Mouse (Mus musculus): Measurements from ENCODE around the gene Lck. TPM values are rescaled to one million over a fixed set of nuclear protein-coding genes. Genes with fewer than 3 reads are reported as not detected.

The Lck gene
- 1 to 10 TPM; 3.3 to 3.5 TPM for total RNA-seq (2021)

GRCm38 (mm10) chr4:129573430-129573829 lies at the start of gene Lck:
Gene Lck (minus strand): TSS chr4:129573641.
- no peak for DNase-seq (ENCODE audit: extremely low spot score in 1 of 2, low spot score in 1 of 2)

- DNase-seq (ENCODE audit: extremely low spot score in 1 of 2, low spot score in 1 of 2): no peak
Observed at GRCm38 (mm10) chr4:129622803-129623535, 49.5 kb upstream of the Lck start.

- DNase-seq (ENCODE audit: extremely low spot score in 1 of 2, low spot score in 1 of 2): no peak
Observed at GRCm38 (mm10) chr4:129622120-129622802, 48.8 kb upstream of the Lck start.

GRCm38 (mm10) chr4:129621283-129621841 lies 47.9 kb upstream of the Lck start:
- DNase-seq (ENCODE audit: extremely low spot score in 1 of 2, low spot score in 1 of 2): no peak

- DNase-seq (ENCODE audit: extremely low spot score in 1 of 2, low spot score in 1 of 2): no peak
Observed at GRCm38 (mm10) chr4:129620419-129621282, 47.2 kb upstream of the Lck start.

GRCm38 (mm10) chr4:129618786-129619691 lies 45.6 kb upstream of the Lck start, which contains the start of gene Iqcc:
Gene Iqcc (minus strand): TSS chr4:129619099.
- peak; percentile 83 to 95 for DNase-seq (ENCODE audit: extremely low spot score in 1 of 2, low spot score in 1 of 2)

GRCm38 (mm10) chr4:129618031-129618430 lies 44.6 kb upstream of the Lck start:
- no peak for DNase-seq (ENCODE audit: extremely low spot score in 1 of 2, low spot score in 1 of 2)

- no peak for DNase-seq (ENCODE audit: extremely low spot score in 1 of 2, low spot score in 1 of 2)
Observed at GRCm38 (mm10) chr4:129617121-129617641, 43.7 kb upstream of the Lck start.

GRCm38 (mm10) chr4:129616631-129617030 lies 43.2 kb upstream of the Lck start:
- DNase-seq (ENCODE audit: extremely low spot score in 1 of 2, low spot score in 1 of 2): no peak

- no peak for DNase-seq (ENCODE audit: extremely low spot score in 1 of 2, low spot score in 1 of 2)
Observed at GRCm38 (mm10) chr4:129615801-129616290, 42.4 kb upstream of the Lck start.

- no peak for DNase-seq (ENCODE audit: extremely low spot score in 1 of 2, low spot score in 1 of 2)
Observed at GRCm38 (mm10) chr4:129614093-129614492, 40.7 kb upstream of the Lck start, which contains the start of gene Dcdc2b. Gene Dcdc2b (minus strand): TSS chr4:129614257.

- no peak for DNase-seq (ENCODE audit: extremely low spot score in 1 of 2, low spot score in 1 of 2)
Observed at GRCm38 (mm10) chr4:129610472-129610871, 37.0 kb upstream of the Lck start.

- no peak for DNase-seq (ENCODE audit: extremely low spot score in 1 of 2, low spot score in 1 of 2)
Observed at GRCm38 (mm10) chr4:129610026-129610425, 36.6 kb upstream of the Lck start.

GRCm38 (mm10) chr4:129609139-129609631 lies 35.7 kb upstream of the Lck start:
- DNase-seq (ENCODE audit: extremely low spot score in 1 of 2, low spot score in 1 of 2): no peak

GRCm38 (mm10) chr4:129608426-129609025 lies 35.1 kb upstream of the Lck start:
- DNase-seq (ENCODE audit: extremely low spot score in 1 of 2, low spot score in 1 of 2): peak in 1 of 2 experiments; percentile 76

GRCm38 (mm10) chr4:129600233-129601158 lies 27.1 kb upstream of the Lck start, which contains the start of the genes Eif3i and Tmem234:
Gene Eif3i (minus strand): TSS chr4:129600648.
Gene Tmem234 (plus strand): TSS chr4:129600668.
- DNase-seq (ENCODE audit: extremely low spot score in 1 of 2, low spot score in 1 of 2): peak; percentile 66 to 72

GRCm38 (mm10) chr4:129588865-129589264 lies 15.4 kb upstream of the Lck start:
- DNase-seq (ENCODE audit: extremely low spot score in 1 of 2, low spot score in 1 of 2): no peak

Data from layer of hippocampus, postnatal 25 days (tissue).